Mouse (Mus musculus) liver, postnatal 0 days (tissue): ENCODE results near the gene Neurog2. TPM values are rescaled to one million over a fixed set of nuclear protein-coding genes. Genes with fewer than 3 reads are reported as not detected.

Experiments used
- ATAC-seq: fragments of 200-750 bp; cut with Nextera tagmentation; 2 replicates; pipeline ENCODE4 v1.8.0; 2017; ENCODE audit warnings: mild to moderate bottlenecking, moderate library complexity
- DNase-seq: peaks from one replicate; pipeline ENCODE4 v3.0.0-alpha.2; 2016
- H3K27ac ChIP-seq: fragments of 300-500 bp; sonication (generic); 2 replicates; pipeline ENCODE4 v1.5.1; 2014; ENCODE audit warnings: antibody characterized with exemption, moderate library complexity, mild to moderate bottlenecking, low read depth
- H3K27me3 ChIP-seq: fragments of 300-500 bp; sonication (generic); 2 replicates; pipeline ENCODE4 v1.6.1; 2014; ENCODE audit warnings: low read length, control low read depth, mixed read lengths; ENCODE audit not compliant: insufficient read depth
- H3K36me3 ChIP-seq: fragments of 300-500 bp; sonication (generic); replicated peaks from 2 replicates; pipeline ENCODE4 v1.6.1; 2014; ENCODE audit warnings: mild to moderate bottlenecking, control low read depth, low read length, moderate library complexity, mixed read lengths; ENCODE audit not compliant: insufficient read depth
- H3K4me1 ChIP-seq: fragments of 300-500 bp; sonication (generic); 2 replicates; pipeline ENCODE4 v1.6.1; 2014; ENCODE audit warnings: antibody characterized with exemption, mild to moderate bottlenecking, control low read depth; ENCODE audit not compliant: insufficient read depth
- H3K4me2 ChIP-seq: fragments of 300-500 bp; sonication (generic); 2 replicates; pipeline ENCODE4 v1.6.1; 2014; ENCODE audit warnings: low read depth, mild to moderate bottlenecking, low read length, moderate library complexity, mixed read lengths
- H3K4me3 ChIP-seq: fragments of 300-500 bp; sonication (generic); 2 replicates; pipeline ENCODE4 v1.5.1; 2014; ENCODE audit warnings: low read depth, low read length
- H3K9ac ChIP-seq: fragments of 300-500 bp; sonication (generic); replicated peaks from 2 replicates; pipeline ENCODE4 v1.6.1; 2014; ENCODE audit warnings: mild to moderate bottlenecking, moderate library complexity
- H3K9me3 ChIP-seq: fragments of 300-500 bp; sonication (generic); 2 replicates; pipeline ENCODE4 v1.6.1; 2016; ENCODE audit warnings: mild to moderate bottlenecking, control low read depth, low read length, mixed read lengths
- CTCF ChIP-seq: sonication (generic); IDR thresholded peaks from 2 replicates; pipeline ENCODE4 v1.5.1; 2016; ENCODE audit warnings: antibody characterized with exemption, low read depth
- EP300 ChIP-seq: IDR thresholded peaks from 2 replicates; pipeline ENCODE4 v1.6.1; 2016; ENCODE audit warnings: antibody characterized with exemption, low read depth, mild to moderate bottlenecking
- WGBS: fragments of 180-500 bp; shearing (Covaris S2); extraction: QIAGEN DNeasy Blood & Tissue Kit; methylation state at CpG from one replicate; pipeline ENCODE4 v1.1.7; 2014; ENCODE audit not compliant: insufficient replicate concordance; 5-methylcytosine and 5-hydroxymethylcytosine counted together
- polyA plus RNA-seq: library from polyadenylated mRNA; unstranded; fragments of >200 nt; fragmentation: Nextera tagmentation; extraction: Ambion mirVana; gene quantifications from 2 replicates; pipeline ENCODE4 v1.2.1, GENCODE M21; 2015

Gene Neurog2
- polyA plus RNA-seq, 1 experiment from 2014 or later = not detected

DNA sequence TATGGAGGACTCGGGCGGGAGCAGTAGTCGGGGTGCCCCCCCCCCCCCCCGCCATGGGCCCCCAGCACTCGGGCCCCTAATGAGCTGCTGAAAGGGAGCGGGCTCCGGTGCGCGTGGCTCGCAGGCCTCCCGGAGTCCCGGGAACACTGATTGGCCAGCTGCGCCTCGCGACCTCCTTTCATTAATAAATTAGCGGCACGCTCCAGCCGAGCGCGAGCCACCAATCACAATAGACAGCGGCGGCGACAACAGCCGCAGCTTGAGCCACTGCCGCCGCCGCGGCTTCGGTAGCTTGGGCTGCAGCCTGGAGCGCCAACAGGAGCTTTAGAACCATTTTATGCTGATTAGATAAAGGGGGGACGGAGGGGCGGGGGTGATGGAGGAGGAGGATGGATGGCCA lies 404 bp upstream of the Neurog2 start:
- no peak for DNase-seq
- Histone ChIP-seq H3K36me3 (no peaks in the 10 kb centered on the region), H3K9ac (no peak overlapping the region), H3K9me3 (no peaks in the 10 kb centered on the region), H3K4me3 (peak overlapping the region; percentile 38), H3K27ac (no peak overlapping the region), H3K4me1 (peaks cover 25% of the 10 kb centered on the region), H3K27me3 (peaks cover 90% of the 10 kb centered on the region), H3K4me2 (peak overlapping the region; percentile 70)
- 2% methylated on average over 28 of the region's 32 CpGs for WGBS
- TF ChIP-seq CTCF = no peak
- TF ChIP-seq EP300 = no peak
- ATAC-seq = no peak

DNA sequence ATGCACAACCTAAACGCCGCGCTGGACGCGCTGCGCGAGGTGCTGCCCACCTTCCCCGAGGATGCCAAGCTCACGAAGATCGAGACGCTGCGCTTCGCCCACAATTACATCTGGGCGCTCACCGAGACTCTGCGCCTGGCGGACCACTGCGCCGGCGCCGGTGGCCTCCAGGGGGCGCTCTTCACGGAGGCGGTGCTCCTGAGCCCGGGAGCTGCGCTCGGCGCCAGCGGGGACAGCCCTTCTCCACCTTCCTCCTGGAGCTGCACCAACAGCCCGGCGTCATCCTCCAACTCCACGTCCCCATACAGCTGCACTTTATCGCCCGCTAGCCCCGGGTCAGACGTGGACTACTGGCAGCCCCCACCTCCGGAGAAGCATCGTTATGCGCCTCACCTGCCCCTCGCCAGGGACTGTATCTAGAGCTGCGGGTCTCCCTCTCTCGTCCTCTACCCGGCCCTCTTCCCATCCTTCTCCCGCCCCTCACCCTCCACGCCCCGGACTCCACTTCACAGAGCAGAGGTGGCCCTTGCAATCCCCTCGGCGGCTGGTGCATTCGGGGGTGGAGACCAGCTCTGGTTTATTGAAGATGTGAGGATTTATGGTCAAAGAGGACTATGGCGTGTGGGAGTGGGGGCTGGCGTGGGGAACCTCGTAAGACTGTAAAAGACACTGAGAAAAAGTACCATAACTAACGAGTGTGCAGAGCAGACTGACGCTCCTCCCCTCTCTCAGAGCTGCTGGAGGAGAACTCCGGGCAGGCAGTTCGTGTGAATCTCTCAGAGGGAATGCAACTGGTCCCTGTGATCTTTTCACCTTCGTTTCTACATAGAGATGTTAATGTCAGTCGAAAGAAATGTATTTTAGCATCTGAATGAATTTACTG lies 1.4 kb downstream of the Neurog2 start:
- Histone ChIP-seq H3K36me3 (no peaks in the 10 kb centered on the region), H3K27me3 (peaks cover 90% of the 10 kb centered on the region), H3K4me2 (peak overlapping the region; percentile 70), H3K9me3 (no peaks in the 10 kb centered on the region), H3K27ac (no peak overlapping the region), H3K4me3 (peak overlapping the region; percentile 38), H3K9ac (no peak overlapping the region), H3K4me1 (peaks cover 21% of the 10 kb centered on the region)
- TF ChIP-seq EP300 (no peak), CTCF (peak; percentile 90)
- WGBS = 1% methylated on average over 57 of the region's 58 CpGs
- peak; percentile 80 for DNase-seq
- ATAC-seq = peak; percentile 71

DNA sequence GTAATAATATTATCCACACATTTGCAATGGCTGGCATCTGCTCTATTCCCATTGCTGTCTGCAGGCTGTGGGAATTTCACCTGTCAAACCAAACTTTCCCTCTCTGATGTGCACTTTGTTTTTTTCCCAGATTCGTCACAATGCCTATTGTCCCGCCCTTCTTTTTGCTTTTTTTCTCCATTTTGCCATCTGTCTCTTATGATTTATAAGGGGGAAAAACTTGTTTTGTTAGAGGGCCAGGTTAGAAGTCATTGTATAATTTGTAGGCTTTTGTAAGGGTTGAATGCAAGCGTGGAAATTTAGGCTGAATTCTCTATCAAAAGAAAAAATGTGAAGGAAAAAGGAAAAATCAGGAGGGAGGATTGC lies 2.0 kb downstream of the Neurog2 start:
- H3K9ac ChIP-seq = no peak overlapping the region
- no peak overlapping the region for H3K4me2 ChIP-seq
- H3K36me3 ChIP-seq = no peaks in the 10 kb centered on the region
- H3K4me1 ChIP-seq = peaks cover 21% of the 10 kb centered on the region
- peaks cover 90% of the 10 kb centered on the region for H3K27me3 ChIP-seq
- no peak overlapping the region for H3K27ac ChIP-seq
- ATAC-seq = no peak
- H3K4me3 ChIP-seq = no peak overlapping the region
- 5% methylated on average over 3 of the region's 3 CpGs for WGBS
- DNase-seq = no peak
- TF ChIP-seq EP300 (no peak), CTCF (no peak)
- no peaks in the 10 kb centered on the region for H3K9me3 ChIP-seq

DNA sequence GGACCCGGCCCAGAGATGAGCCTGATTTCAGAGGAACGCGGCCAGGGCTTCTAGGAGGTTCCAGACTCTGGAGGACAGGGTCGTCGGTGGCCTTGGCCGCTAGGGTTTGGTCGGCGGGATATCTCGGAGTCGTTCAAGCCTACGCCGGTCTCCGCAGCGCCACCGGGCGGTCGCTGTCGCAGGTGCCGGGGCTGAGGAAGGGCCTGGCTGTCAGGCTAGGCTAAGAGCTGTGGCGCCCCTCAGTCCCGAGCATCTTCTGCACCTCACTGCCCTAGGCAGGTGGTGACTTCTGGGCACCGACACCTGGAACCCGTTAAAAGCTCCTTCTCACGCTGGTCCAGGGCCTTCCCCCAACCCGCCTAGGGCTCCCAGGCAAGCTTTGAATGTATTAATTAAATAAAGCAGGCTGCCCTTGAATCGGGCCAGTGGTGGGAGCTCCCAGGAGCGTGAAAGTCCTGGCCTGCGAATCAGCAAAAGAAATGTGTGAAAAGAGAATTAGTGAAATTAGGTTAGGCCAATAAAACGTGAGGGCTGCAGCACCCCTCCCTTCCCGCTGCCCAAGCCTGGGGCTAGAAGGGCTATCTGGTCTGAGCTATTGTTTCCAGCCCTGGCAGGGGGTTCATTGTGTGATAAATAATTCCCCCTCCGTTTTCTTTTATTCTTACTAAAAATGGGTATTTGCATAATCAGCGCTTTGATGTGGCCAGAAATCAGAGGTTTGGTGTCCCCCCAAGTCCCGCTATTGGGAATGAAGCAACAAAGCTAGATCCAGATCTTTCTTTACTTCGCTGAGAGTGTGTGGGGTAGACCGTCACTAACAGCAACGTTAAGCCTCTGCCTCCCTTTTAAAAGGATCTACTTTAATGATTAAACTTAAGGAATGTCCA lies 7.2 kb downstream of the Neurog2 start:
- H3K27ac ChIP-seq = no peak overlapping the region
- ATAC-seq = 0 out of 2 replicates have a peak, but pooled peaks have one; percentile 25
- no peaks in the 10 kb centered on the region for H3K4me1 ChIP-seq
- H3K9ac ChIP-seq = no peak overlapping the region
- peaks cover 82% of the 10 kb centered on the region for H3K27me3 ChIP-seq
- H3K9me3 ChIP-seq = no peaks in the 10 kb centered on the region
- WGBS = 3% methylated on average over 36 of the region's 36 CpGs
- peak; percentile 66 for DNase-seq
- no peak overlapping the region for H3K4me2 ChIP-seq
- TF ChIP-seq EP300 (no peak), CTCF (peak; percentile 59)
- H3K4me3 ChIP-seq = no peak overlapping the region
- H3K36me3 ChIP-seq = no peaks in the 10 kb centered on the region

DNA sequence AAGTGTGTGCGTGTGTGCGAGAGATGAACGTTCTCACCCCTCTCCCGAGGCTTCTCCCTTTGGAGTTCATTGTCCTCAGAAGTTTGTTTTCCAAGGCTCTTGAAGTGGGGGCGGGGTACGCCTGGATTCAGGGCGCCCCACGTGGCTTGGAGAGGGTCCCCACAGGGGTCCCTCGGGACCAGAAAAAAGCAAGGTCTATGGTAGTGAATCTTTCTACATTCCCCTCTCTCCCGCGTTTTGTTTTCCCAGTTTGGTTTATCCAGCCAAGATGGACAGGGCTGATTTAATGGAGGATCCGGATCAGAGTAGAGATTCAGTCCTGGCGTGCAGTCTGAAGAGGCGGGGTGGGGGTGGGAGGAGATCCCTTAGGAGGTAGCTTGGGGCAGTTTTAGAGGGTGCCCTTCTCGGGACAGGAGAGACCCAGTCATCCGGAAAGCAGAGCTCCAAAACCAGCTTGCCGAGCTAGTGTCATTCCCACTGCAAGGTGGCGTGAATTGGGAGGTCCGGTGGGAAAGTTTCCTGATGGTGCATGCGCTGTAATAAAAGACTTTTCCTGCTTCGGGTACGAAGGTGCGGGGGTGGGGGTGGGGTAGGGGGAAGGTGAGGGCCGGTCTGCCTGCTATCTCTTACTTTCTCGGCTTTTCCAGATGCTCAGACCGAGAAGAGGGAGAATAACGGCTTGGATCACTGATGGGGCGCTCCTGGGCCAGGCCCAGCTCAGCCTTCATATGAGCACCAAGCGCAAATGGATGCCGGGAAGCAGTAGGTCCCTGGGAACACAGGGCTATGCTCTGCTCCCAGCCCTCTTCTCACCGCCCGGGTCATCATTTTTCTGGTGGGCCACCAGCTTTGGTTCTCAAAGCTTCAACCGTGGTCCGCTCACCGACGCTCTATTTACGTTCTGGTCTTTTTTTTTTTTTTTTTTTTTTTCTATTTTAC lies 8.1 kb downstream of the Neurog2 start:
- 7% methylated on average over 37 of the region's 37 CpGs for WGBS
- ATAC-seq (no peak), DNase-seq (no peak)
- Histone ChIP-seq H3K4me2 (no peak overlapping the region), H3K27me3 (peaks cover 81% of the 10 kb centered on the region), H3K9ac (no peak overlapping the region), H3K4me3 (no peak overlapping the region), H3K9me3 (no peaks in the 10 kb centered on the region), H3K4me1 (no peaks in the 10 kb centered on the region), H3K27ac (no peak overlapping the region), H3K36me3 (no peaks in the 10 kb centered on the region)
- TF ChIP-seq EP300 (no peak), CTCF (no peak)
